Mouse (Mus musculus) brain, embryonic 14.5 days (tissue): ENCODE data around the gene Hdac11.

Experiments used
- CTCF ChIP-seq: fragments of 200-500 bp; IDR thresholded peaks from 2 replicates; pipeline ENCODE4 v1.5.1; 2012; ENCODE audit warnings: inconsistent platforms, mild to moderate bottlenecking, moderate library complexity, borderline replicate concordance; ENCODE audit not compliant: insufficient read depth, insufficient read length; ENCODE audit errors: extremely low read depth
- POLR2A ChIP-seq: fragments of 200-500 bp; IDR thresholded peaks from 2 replicates; pipeline ENCODE4 v1.6.1; 2012; ENCODE audit warnings: mild to moderate bottlenecking, inconsistent platforms, borderline replicate concordance; ENCODE audit not compliant: poor library complexity, insufficient read depth, insufficient read length, severe bottlenecking; ENCODE audit errors: extremely low read depth

DNA sequence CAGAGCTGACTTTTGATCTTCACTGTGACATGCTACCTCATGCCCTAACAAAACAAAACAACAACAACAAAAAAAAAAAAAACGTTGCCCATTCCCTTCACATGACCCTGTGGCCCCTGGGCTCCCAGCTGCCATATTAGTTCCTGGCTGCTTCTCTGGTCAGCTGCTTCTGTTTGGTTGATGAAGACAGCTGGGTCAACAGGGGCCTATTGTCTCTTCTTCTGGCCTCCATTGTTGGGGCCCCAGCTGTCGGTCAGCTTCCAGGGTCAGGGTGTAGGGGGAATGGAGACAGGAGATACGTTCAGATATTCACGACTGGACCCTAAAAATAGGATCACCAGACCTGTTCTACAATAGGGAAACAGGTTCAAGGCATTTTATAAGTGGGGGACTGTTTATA, 403 bp upstream of the Hdac11 start:
- TF ChIP-seq CTCF (no peak), POLR2A (no peak)
